In genomic region chr13:105378587-105378986, GRCm38 (mm10) we compare ENCODE assay signal across 21 mouse cellular contexts.
"Had no signal": no experiment of that assay in that cellular context is flagged by ENCODE, and none has a peak within 500 bp of the region (broad histone marks: within the 10 kb centered on the region; RNA-seq: fewer than 3 reads in every experiment).

No protein-coding gene starts in this region.

- H3K4me2 ChIP-seq: kidney, embryonic 15.5 days; limb, embryonic 12.5 days; limb, embryonic 15.5 days; liver, embryonic 11.5 days; lung, embryonic 14.5 days; neural tube, embryonic 13.5 days had no signal

- H3K27ac ChIP-seq: kidney, embryonic 15.5 days; left cerebral cortex, adult 2 months; limb, embryonic 12.5 days; limb, embryonic 15.5 days; liver, embryonic 14.5 days; macrophage; neural tube, embryonic 13.5 days had no signal

- H3K9ac ChIP-seq: kidney, embryonic 15.5 days; limb, embryonic 12.5 days; limb, embryonic 15.5 days; liver, embryonic 14.5 days; liver, postnatal 0 days; lung, embryonic 14.5 days; neural tube, embryonic 13.5 days had no signal

- H3K4me3 ChIP-seq: kidney, embryonic 15.5 days; left cerebral cortex, adult 2 months; limb, embryonic 12.5 days; limb, embryonic 15.5 days; myocyte; neural tube, embryonic 13.5 days had no signal

- ATAC-seq: liver, postnatal 0 days; lung, postnatal 0 days had no signal

- H3K4me1 ChIP-seq: kidney, embryonic 15.5 days; limb, embryonic 12.5 days; limb, embryonic 15.5 days; neural tube, embryonic 13.5 days had no signal

- H3K9me3 ChIP-seq: kidney, embryonic 15.5 days; limb, embryonic 12.5 days; limb, embryonic 15.5 days; neural tube, embryonic 13.5 days had no signal

- H3K36me3 ChIP-seq: kidney, embryonic 15.5 days; limb, embryonic 12.5 days; limb, embryonic 15.5 days; neural tube, embryonic 13.5 days had no signal

- DNase-seq: kidney, adult 11 months; kidney, adult 8-10 months; kidney, postnatal 10 days; kidney, postnatal 36 days; layer of hippocampus, postnatal 36 days; liver, postnatal 0 days; lung, embryonic 14.5 days; retina, postnatal 1 day; right cerebral cortex, postnatal 25 days; thymus, adult 18-20 months; thymus, postnatal 36 days had no signal

- H3K27me3 ChIP-seq: kidney, embryonic 15.5 days; limb, embryonic 12.5 days; limb, embryonic 15.5 days; neural tube, embryonic 13.5 days had no signal
